Mouse (Mus musculus) ES-Bruce4 (cell line): ENCODE measurements around the gene Zfp618.

Source experiments
- CTCF ChIP-seq: IDR thresholded peaks from one replicate; pipeline ENCODE4 v1.8.1; 2011; ENCODE audit warnings: low read depth, low read length
- EP300 ChIP-seq: IDR thresholded peaks from 2 replicates; pipeline ENCODE4 v1.6.1; 2011; ENCODE audit warnings: low read depth, low read length; ENCODE audit not compliant: insufficient read depth
- POLR2A ChIP-seq: IDR thresholded peaks from one replicate; pipeline ENCODE4 v1.8.1; 2011; ENCODE audit warnings: low read length; ENCODE audit not compliant: insufficient read depth

DNA sequence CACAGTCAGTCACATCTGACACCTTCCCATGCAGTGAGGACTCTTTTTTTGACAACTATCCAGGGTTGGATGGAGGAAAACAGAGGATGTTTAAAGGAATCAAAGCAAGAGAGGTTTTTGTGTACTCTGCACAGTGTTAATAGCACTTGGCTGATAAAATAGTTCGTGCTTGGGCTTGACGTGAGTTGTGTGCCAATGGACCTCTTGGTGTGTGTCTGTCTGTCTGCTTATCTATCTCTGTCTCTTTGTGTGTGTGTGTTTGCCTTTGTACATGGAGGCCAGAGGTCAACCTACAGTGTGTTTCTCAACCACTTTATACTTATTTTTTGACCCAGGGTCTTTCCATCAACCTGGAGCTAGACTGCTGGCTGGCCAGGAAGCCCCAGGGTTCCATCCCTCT is 27.8 kb downstream of the Zfp618 start:
- TF ChIP-seq EP300 (no peak), POLR2A (no peak), CTCF (no peak)
